Mouse (Mus musculus) small intestine, adult 2 months (tissue): ENCODE measurements around the gene Chst7.

Source experiments
- CTCF ChIP-seq: fragments of 200-500 bp; IDR thresholded peaks from 2 replicates; pipeline ENCODE4 v1.5.1; 2012; ENCODE audit warnings: low read depth, mild to moderate bottlenecking, control low read depth, inconsistent platforms, low read length, moderate library complexity, mixed read lengths; ENCODE audit not compliant: insufficient replicate concordance, insufficient read length; ENCODE audit errors: extremely low read depth
- POLR2A ChIP-seq: fragments of 200-500 bp; IDR thresholded peaks from 2 replicates; pipeline ENCODE4 v1.6.1; 2012; ENCODE audit warnings: low read depth, mild to moderate bottlenecking, control low read depth, inconsistent platforms, low read length, moderate library complexity

GRCm38 (mm10) chrX:20020942-20021341, 38.4 kb upstream of the Chst7 start:
- TF ChIP-seq POLR2A = no peak
- no peak for TF ChIP-seq CTCF
